Mouse (Mus musculus) small intestine, adult 2 months (tissue): Measurements from ENCODE around the gene Zfr2. TPM values are rescaled to one million over a fixed set of nuclear protein-coding genes. Genes with fewer than 3 reads are reported as not detected.
"Not testable (repeated sequence)": the region's sequence is repeated elsewhere in the genome, so short reads cannot be mapped to it uniquely, and the experiment has no call there.

ENCODE experiments used
- H3K27ac ChIP-seq: fragments of 200-500 bp; 2 replicates; pipeline ENCODE4 v1.5.1; 2012; ENCODE audit warnings: low read depth, low read length, control low read depth, inconsistent platforms; ENCODE audit not compliant: insufficient read depth
- H3K27me3 ChIP-seq: fragments of 200-500 bp; 2 replicates; pipeline ENCODE4 v1.6.1; 2012; ENCODE audit warnings: mild to moderate bottlenecking, moderate library complexity, low read length, inconsistent platforms; ENCODE audit not compliant: control insufficient read depth, insufficient read depth
- H3K36me3 ChIP-seq: fragments of 200-500 bp; 2 replicates; pipeline ENCODE4 v1.6.1; 2012; ENCODE audit warnings: mild to moderate bottlenecking, low read length, control low read depth, inconsistent platforms; ENCODE audit not compliant: control insufficient read depth, insufficient read depth
- H3K4me1 ChIP-seq: fragments of 200-500 bp; 2 replicates; pipeline ENCODE4 v1.6.1; 2012; ENCODE audit warnings: low read length, inconsistent platforms, mixed read lengths; ENCODE audit not compliant: control insufficient read depth, insufficient read depth, insufficient read length
- H3K4me3 ChIP-seq: fragments of 200-500 bp; 2 replicates; pipeline ENCODE4 v1.5.1; 2012; ENCODE audit warnings: low read depth, mild to moderate bottlenecking, control low read depth, inconsistent platforms, low read length, moderate library complexity
- CTCF ChIP-seq: fragments of 200-500 bp; IDR thresholded peaks from 2 replicates; pipeline ENCODE4 v1.5.1; 2012; ENCODE audit warnings: low read depth, mild to moderate bottlenecking, control low read depth, inconsistent platforms, low read length, moderate library complexity, mixed read lengths; ENCODE audit not compliant: insufficient replicate concordance, insufficient read length; ENCODE audit errors: extremely low read depth
- POLR2A ChIP-seq: fragments of 200-500 bp; IDR thresholded peaks from 2 replicates; pipeline ENCODE4 v1.6.1; 2012; ENCODE audit warnings: low read depth, mild to moderate bottlenecking, control low read depth, inconsistent platforms, low read length, moderate library complexity
- WGBS: fragments of 180-500 bp; shearing (Covaris S2); methylation state at CpG from one replicate; pipeline ENCODE4 v1.1.7; 2018; 5-methylcytosine and 5-hydroxymethylcytosine counted together
- polyA plus RNA-seq: library from polyadenylated mRNA; depleted of rRNA; stranded (reverse); fragments of >200 nt; gene quantifications from 2 replicates; pipeline ENCODE4 v1.2.3, GENCODE M21; 2012

Zfr2 gene
- polyA plus RNA-seq, 1 experiment, result 14.2 TPM

- 41% methylated on average over 8 of the region's 8 CpGs for WGBS
- H3K27me3 ChIP-seq, result no peaks in the 10 kb centered on the region
- TF ChIP-seq CTCF (no peak), POLR2A (no peak)
- H3K4me3 ChIP-seq, result no peak overlapping the region
- no peaks in the 10 kb centered on the region for H3K36me3 ChIP-seq
- peak overlapping the region; percentile 69 for H3K27ac ChIP-seq
- H3K4me1 ChIP-seq, result peaks cover 11% of the 10 kb centered on the region; the same call in 1 of the 2 replicates
Measured at GRCm38 (mm10) chr10:81202978-81203720, 29.8 kb upstream of the Zfr2 start.

- H3K4me3 ChIP-seq, result no peak overlapping the region
- TF ChIP-seq POLR2A (no peak), CTCF (no peak)
- 73% methylated on average over 4 of the region's 4 CpGs for WGBS
- H3K4me1 ChIP-seq, result peaks cover 11% of the 10 kb centered on the region; the same call in 1 of the 2 replicates
- peak overlapping the region; percentile 69; the same call in 1 of the 2 replicates for H3K27ac ChIP-seq
- no peaks in the 10 kb centered on the region for H3K36me3 ChIP-seq
- no peaks in the 10 kb centered on the region for H3K27me3 ChIP-seq
Measured at GRCm38 (mm10) chr10:81204137-81204536, 28.8 kb upstream of the Zfr2 start.

DNA sequence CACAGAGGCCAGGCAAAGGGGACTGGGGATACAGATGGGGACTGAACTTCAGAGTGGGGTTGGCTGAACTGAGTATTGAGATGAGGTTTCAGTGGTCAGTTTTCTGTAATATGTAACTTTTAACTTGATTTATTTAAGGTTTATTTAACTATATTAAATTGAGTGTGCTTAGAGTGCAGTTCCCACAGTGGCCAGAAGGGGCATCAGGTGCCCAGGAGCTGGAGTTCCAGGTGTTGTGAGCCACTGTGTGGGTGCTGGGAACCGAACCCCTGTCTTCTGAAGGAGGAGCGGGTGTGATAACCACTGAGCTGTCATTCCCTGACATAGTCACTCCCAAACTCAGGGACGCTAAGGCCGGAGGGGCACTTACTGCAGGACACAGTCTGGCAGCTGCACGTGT lies 22.8 kb upstream of the Zfr2 start:
- 94% methylated on average over 5 of the region's 5 CpGs for WGBS
- no peak for TF ChIP-seq POLR2A
- peak; percentile 29; the same call in 1 of the 2 replicates for TF ChIP-seq CTCF

GRCm38 (mm10) chr10:81216260-81216659 lies 16.7 kb upstream of the Zfr2 start:
- H3K4me1 ChIP-seq, result peaks cover 3% of the 10 kb centered on the region; the same call in 1 of the 2 replicates
- 91% methylated on average over 6 of the region's 6 CpGs for WGBS
- H3K27ac ChIP-seq, result no peak overlapping the region
- no peak overlapping the region for H3K4me3 ChIP-seq
- TF ChIP-seq POLR2A (no peak), CTCF (no peak)
- no peaks in the 10 kb centered on the region for H3K27me3 ChIP-seq
- no peaks in the 10 kb centered on the region for H3K36me3 ChIP-seq

More for the DNA sequence above, 22.8 kb upstream of the Zfr2 start:
- no peaks in the 10 kb centered on the region for H3K36me3 ChIP-seq
- no peaks in the 10 kb centered on the region for H3K4me1 ChIP-seq
- no peaks in the 10 kb centered on the region for H3K27me3 ChIP-seq
- H3K4me3 ChIP-seq, result no peak overlapping the region
- H3K27ac ChIP-seq, result no peak overlapping the region

DNA sequence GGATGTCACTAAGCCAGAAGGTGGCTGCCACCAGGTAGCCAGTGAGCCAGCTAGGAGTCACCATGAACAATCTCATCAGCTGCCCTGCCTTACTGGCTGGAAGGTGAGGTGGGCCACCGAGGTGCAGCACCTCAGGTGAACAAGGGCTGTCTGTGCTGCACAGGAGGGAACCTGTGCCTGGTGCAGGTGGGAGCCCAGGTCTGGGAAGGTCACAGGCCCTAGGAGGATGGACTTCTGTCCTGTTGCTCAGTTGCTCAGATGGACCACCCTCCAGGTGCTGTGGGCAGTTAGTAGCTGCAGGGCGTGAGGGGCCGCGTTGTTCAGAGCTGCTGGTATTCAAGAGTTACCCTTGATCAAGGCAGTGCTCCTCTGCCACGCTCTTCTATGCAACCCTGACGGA lies 16.1 kb upstream of the Zfr2 start:
- 85% methylated on average over 6 of the region's 6 CpGs for WGBS
- no peak overlapping the region for H3K4me3 ChIP-seq
- H3K27me3 ChIP-seq, result no peaks in the 10 kb centered on the region
- no peak overlapping the region for H3K27ac ChIP-seq
- H3K4me1 ChIP-seq, result peaks cover 8% of the 10 kb centered on the region
- TF ChIP-seq POLR2A (no peak), CTCF (no peak)
- H3K36me3 ChIP-seq, result no peaks in the 10 kb centered on the region

GRCm38 (mm10) chr10:81217267-81217666 lies 15.7 kb upstream of the Zfr2 start:
- WGBS, result 14% methylated on average over 1 of the region's 1 CpGs

DNA sequence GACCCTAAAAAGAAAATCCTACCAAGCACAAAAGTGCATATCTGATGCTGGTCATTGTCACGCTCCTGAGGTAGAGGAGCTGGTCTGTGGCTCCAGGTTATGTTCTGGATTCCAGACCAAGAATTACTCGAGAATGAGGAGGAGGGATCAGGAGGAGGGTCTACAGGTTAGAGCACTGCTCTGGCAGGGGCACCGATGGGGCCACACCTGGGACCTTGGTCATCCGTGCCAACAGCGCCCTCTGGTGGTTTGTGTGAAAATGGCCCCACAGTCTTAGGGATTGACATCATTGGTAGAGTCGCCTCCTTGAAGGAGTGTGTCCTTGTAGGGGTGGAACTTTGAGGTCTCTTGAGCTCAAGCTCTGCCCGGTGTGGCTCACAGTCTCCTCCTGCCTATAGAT lies 15.0 kb upstream of the Zfr2 start:
- H3K4me1 ChIP-seq, result peaks cover 9% of the 10 kb centered on the region
- WGBS, result 17% methylated on average over 7 of the region's 7 CpGs
- TF ChIP-seq POLR2A (no peak), CTCF (peak; percentile 89)
- H3K4me3 ChIP-seq, result no peak overlapping the region
- no peak overlapping the region for H3K27ac ChIP-seq
- no peaks in the 10 kb centered on the region for H3K36me3 ChIP-seq
- no peaks in the 10 kb centered on the region for H3K27me3 ChIP-seq

More at GRCm38 (mm10) chr10:81217267-81217666, 15.7 kb upstream of the Zfr2 start:
- not testable (repeated sequence) for H3K4me3 ChIP-seq, H3K36me3 ChIP-seq, H3K27me3 ChIP-seq, H3K27ac ChIP-seq, H3K4me1 ChIP-seq
- TF ChIP-seq CTCF, result peak; percentile 24; the same call in 1 of the 2 replicates
